Mouse (Mus musculus): ENCODE data around the gene Baat. TPM values are rescaled to one million over a fixed set of nuclear protein-coding genes. Genes with fewer than 3 reads are reported as not detected.
A peak's percentile ranks its signal among the peaks of the same experiment; 100 is the strongest.
"Not testable (repeated sequence)": the region's sequence is repeated elsewhere in the genome, so short reads cannot be mapped to it uniquely, and the experiment has no call there.

Baat gene
- polyA plus RNA-seq, 1 experiment from 2014 or later = 0.17 TPM

DNA sequence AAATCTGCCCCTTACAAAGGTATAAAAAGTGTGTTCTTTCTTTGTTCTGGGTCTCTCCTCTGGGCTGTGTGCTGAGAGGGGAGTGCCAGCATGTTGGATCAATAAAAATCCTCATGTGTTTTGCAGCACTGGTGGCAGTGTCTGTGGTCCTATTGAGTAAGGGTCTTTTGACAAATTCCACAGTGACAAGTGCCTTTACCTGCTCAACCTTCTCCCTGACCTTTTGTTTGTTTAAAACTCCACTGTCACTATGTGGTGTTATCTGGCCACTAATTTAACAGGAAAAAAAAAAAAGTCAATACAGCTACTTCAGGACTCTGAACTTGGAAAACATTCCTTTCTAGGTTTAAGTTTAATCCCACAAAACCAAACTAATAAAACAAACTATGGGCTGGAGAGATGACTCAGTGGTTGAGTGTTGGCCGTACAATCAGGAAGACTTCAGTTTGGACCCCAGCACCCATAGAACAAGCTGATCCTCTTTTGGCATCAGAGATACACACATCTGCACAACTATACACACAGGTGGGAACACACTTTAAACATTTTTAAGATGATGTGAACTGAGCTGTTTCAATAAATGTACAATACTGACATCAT, 4.0 kb upstream of the Baat start:
- not testable (repeated sequence) for DNase-seq; H3K4me1 ChIP-seq (ENCODE audit: control insufficient read depth, insufficient read depth, low read length); H3K9ac ChIP-seq (replicated peaks; ENCODE audit: low read length); H3K4me3 ChIP-seq (replicated peaks; ENCODE audit: low read depth, low read length); H3K9me3 ChIP-seq (ENCODE audit: control insufficient read depth, low read length); H3K27ac ChIP-seq (replicated peaks; ENCODE audit: low read depth, low read length); H3K27me3 ChIP-seq (ENCODE audit: control insufficient read depth, insufficient read depth, low read length); H3K4me2 ChIP-seq (ENCODE audit: low read length); ATAC-seq (ENCODE audit: low FRiP score, low TSS enrichment)
- H3K36me3 ChIP-seq (ENCODE audit: control insufficient read depth, insufficient read depth, low read length) = peaks cover 26% of the 10 kb centered on the region
- 95% methylated on average over 1 of the region's 1 CpGs for whole genome bisulfite sequencing

- no peak overlapping the region for H3K4me2 ChIP-seq (ENCODE audit: low read length)
- no peak for DNase-seq
- no peaks in the 10 kb centered on the region for H3K9me3 ChIP-seq (ENCODE audit: control insufficient read depth, low read length)
- no peak overlapping the region for H3K9ac ChIP-seq (replicated peaks; ENCODE audit: low read length)
- H3K4me1 ChIP-seq (ENCODE audit: control insufficient read depth, insufficient read depth, low read length) = no peaks in the 10 kb centered on the region
- H3K27ac ChIP-seq (replicated peaks; ENCODE audit: low read depth, low read length) = no peak overlapping the region
- H3K36me3 ChIP-seq (ENCODE audit: control insufficient read depth, insufficient read depth, low read length) = peaks cover 22% of the 10 kb centered on the region
- no peak for ATAC-seq (ENCODE audit: low FRiP score, low TSS enrichment)
- no peak overlapping the region for H3K4me3 ChIP-seq (replicated peaks; ENCODE audit: low read depth, low read length)
- WGBS = 92% methylated on average over 2 of the region's 2 CpGs
- no peaks in the 10 kb centered on the region for H3K27me3 ChIP-seq (ENCODE audit: control insufficient read depth, insufficient read depth, low read length)
Measured at GRCm38 (mm10) chr4:49509183-49509582, 2.8 kb upstream of the Baat start.

GRCm38 (mm10) chr4:49503563-49503962, 2.8 kb downstream of the Baat start:
- Histone ChIP-seq H3K27me3 (ENCODE audit: control insufficient read depth, insufficient read depth, low read length) (no peaks in the 10 kb centered on the region), H3K36me3 (ENCODE audit: control insufficient read depth, insufficient read depth, low read length) (no peaks in the 10 kb centered on the region), H3K9ac (replicated peaks; ENCODE audit: low read length) (no peak overlapping the region), H3K9me3 (ENCODE audit: control insufficient read depth, low read length) (no peaks in the 10 kb centered on the region), H3K4me3 (replicated peaks; ENCODE audit: low read depth, low read length) (no peak overlapping the region), H3K4me1 (ENCODE audit: control insufficient read depth, insufficient read depth, low read length) (no peaks in the 10 kb centered on the region), H3K4me2 (ENCODE audit: low read length) (no peak overlapping the region), H3K27ac (replicated peaks; ENCODE audit: low read depth, low read length) (no peak overlapping the region)
- ATAC-seq (ENCODE audit: low FRiP score, low TSS enrichment) (no peak), DNase-seq (no peak)
- WGBS = 100% methylated on average over 1 of the region's 1 CpGs

GRCm38 (mm10) chr4:49485934-49486650, 20.3 kb downstream of the Baat start:
- WGBS = 77% methylated on average over 3 of the region's 3 CpGs
- not testable (repeated sequence) for H3K36me3 ChIP-seq (ENCODE audit: control insufficient read depth, insufficient read depth, low read length); H3K4me1 ChIP-seq (ENCODE audit: control insufficient read depth, insufficient read depth, low read length); H3K4me2 ChIP-seq (ENCODE audit: low read length); H3K27ac ChIP-seq (replicated peaks; ENCODE audit: low read depth, low read length); H3K9me3 ChIP-seq (ENCODE audit: control insufficient read depth, low read length); ATAC-seq (ENCODE audit: low FRiP score, low TSS enrichment); DNase-seq; H3K9ac ChIP-seq (replicated peaks; ENCODE audit: low read length); H3K4me3 ChIP-seq (replicated peaks; ENCODE audit: low read depth, low read length); H3K27me3 ChIP-seq (ENCODE audit: control insufficient read depth, insufficient read depth, low read length)

DNA sequence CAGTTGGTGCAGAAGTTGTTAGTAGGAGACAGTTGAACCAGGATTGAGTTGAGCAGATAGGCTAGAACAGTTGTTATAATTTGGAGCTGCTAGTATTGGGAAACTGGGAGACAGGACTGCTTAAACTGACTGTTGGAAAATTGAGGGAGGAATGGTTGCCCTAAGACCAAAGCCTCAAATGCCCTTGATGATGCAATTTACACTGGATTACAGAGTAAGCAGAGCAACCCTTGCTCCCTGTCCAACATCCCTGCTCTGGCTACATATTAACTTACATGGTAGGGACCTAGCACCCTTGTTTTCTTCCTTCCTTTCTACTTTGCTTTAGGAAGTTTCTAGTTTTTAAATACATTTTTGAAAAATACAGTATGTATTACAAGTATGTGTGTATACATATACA, 20.9 kb downstream of the Baat start:
- Histone ChIP-seq H3K27me3 (ENCODE audit: control insufficient read depth, insufficient read depth, low read length) (no peaks in the 10 kb centered on the region), H3K4me1 (ENCODE audit: control insufficient read depth, insufficient read depth, low read length) (no peaks in the 10 kb centered on the region), H3K9ac (replicated peaks; ENCODE audit: low read length) (no peak overlapping the region), H3K27ac (replicated peaks; ENCODE audit: low read depth, low read length) (no peak overlapping the region), H3K4me3 (replicated peaks; ENCODE audit: low read depth, low read length) (no peak overlapping the region), H3K4me2 (ENCODE audit: low read length) (no peak overlapping the region), H3K9me3 (ENCODE audit: control insufficient read depth, low read length) (no peaks in the 10 kb centered on the region), H3K36me3 (ENCODE audit: control insufficient read depth, insufficient read depth, low read length) (no peaks in the 10 kb centered on the region)
- no peak for ATAC-seq (ENCODE audit: low FRiP score, low TSS enrichment)
- no peak for DNase-seq

DNA sequence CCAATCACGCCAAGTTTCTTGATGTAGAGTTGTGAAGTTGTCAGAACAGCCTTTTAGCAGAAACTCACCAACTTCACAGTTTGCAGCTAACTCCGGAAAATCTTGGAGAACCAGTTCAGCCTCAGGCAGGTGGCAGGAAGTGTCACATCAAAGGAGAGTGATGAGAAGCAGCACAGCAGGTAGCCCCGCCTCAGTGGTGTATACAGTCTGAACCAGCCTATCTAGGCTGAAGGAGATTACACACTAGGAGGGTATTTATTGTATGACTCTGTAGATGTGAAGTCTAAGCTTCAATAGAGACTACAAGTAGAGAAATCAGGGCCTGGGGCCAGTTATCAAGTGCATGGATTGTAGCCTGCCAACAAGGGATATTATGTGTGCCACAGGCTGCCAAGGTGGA, 25.5 kb downstream of the Baat start:
- Histone ChIP-seq H3K4me3 (replicated peaks; ENCODE audit: low read depth, low read length) (no peak overlapping the region), H3K4me1 (ENCODE audit: control insufficient read depth, insufficient read depth, low read length) (peaks cover 5% of the 10 kb centered on the region), H3K9ac (replicated peaks; ENCODE audit: low read length) (no peak overlapping the region), H3K4me2 (ENCODE audit: low read length) (no peak overlapping the region), H3K27me3 (ENCODE audit: control insufficient read depth, insufficient read depth, low read length) (no peaks in the 10 kb centered on the region), H3K9me3 (ENCODE audit: control insufficient read depth, low read length) (no peaks in the 10 kb centered on the region), H3K27ac (replicated peaks; ENCODE audit: low read depth, low read length) (no peak overlapping the region), H3K36me3 (ENCODE audit: control insufficient read depth, insufficient read depth, low read length) (no peaks in the 10 kb centered on the region)
- ATAC-seq (ENCODE audit: low FRiP score, low TSS enrichment) = no peak
- 61% methylated on average over 3 of the region's 3 CpGs for WGBS
- no peak for DNase-seq

DNA sequence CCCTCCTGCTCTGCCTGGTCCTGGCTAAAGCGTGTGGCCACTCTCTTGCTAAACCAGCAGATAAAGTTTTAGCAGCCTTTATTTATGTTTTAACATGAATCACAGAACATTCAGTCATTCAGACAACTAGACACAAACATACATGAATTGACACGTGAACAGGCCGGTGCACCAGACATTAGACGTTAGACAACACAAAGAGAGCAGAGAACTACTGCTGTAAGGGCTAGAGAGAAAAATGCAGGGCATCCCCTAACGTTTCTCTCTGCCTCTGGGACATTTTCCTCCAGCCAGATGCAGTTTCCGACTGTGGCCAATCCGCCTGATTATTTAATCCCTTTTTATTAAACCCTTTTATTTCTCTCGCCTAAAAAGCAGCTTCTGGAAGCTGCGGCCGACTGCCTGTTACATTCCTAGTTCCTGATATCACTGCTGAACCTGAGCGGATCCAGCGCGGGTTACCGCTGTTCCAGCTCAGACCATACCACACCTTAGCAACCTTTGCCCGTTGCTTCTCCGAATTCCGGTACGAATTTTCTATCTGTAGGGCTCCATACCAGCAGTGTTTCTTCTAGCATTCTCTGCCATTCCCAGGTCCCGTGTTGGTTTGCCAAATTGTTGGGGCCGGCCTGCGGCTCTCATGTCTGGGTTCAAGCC, 26.1 kb downstream of the Baat start:
- 26% methylated on average over 21 of the region's 21 CpGs for WGBS
- Histone ChIP-seq H3K9me3 (ENCODE audit: control insufficient read depth, low read length) (no peaks in the 10 kb centered on the region), H3K4me2 (ENCODE audit: low read length) (peak overlapping the region; percentile 33), H3K4me3 (replicated peaks; ENCODE audit: low read depth, low read length) (no peak overlapping the region), H3K4me1 (ENCODE audit: control insufficient read depth, insufficient read depth, low read length) (peaks cover 5% of the 10 kb centered on the region), H3K27me3 (ENCODE audit: control insufficient read depth, insufficient read depth, low read length) (no peaks in the 10 kb centered on the region), H3K27ac (replicated peaks; ENCODE audit: low read depth, low read length) (no peak overlapping the region), H3K9ac (replicated peaks; ENCODE audit: low read length) (no peak overlapping the region), H3K36me3 (ENCODE audit: control insufficient read depth, insufficient read depth, low read length) (no peaks in the 10 kb centered on the region)
- ATAC-seq (ENCODE audit: low FRiP score, low TSS enrichment) (no peak), DNase-seq (peak; percentile 36)

DNA sequence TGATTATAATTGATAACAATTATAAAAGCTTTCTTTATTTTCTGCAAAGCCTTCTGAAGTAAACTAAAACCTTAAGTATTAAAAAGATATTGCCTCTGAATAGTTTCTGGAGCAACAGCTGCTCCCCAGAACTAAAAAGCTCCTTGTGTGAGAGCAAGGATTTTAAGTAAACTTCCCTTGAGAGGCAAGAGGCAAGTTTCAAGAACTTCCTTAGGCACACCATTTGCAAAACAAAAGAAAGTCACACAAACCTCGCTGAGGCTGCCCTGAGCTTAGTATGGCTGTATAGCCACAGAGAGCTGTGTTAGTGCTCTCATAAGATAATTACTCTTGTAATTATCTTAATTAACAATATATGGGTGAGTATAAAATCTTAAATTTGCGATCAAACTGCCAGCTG, 27.3 kb downstream of the Baat start:
- WGBS = 13% methylated on average over 2 of the region's 2 CpGs
- not testable (repeated sequence) for H3K9ac ChIP-seq (replicated peaks; ENCODE audit: low read length); DNase-seq

More for the DNA sequence above, 27.3 kb downstream of the Baat start:
- not testable (repeated sequence) for ATAC-seq (ENCODE audit: low FRiP score, low TSS enrichment); H3K9me3 ChIP-seq (ENCODE audit: control insufficient read depth, low read length); H3K4me3 ChIP-seq (replicated peaks; ENCODE audit: low read depth, low read length); H3K4me1 ChIP-seq (ENCODE audit: control insufficient read depth, insufficient read depth, low read length); H3K36me3 ChIP-seq (ENCODE audit: control insufficient read depth, insufficient read depth, low read length); H3K27ac ChIP-seq (replicated peaks; ENCODE audit: low read depth, low read length); H3K4me2 ChIP-seq (ENCODE audit: low read length); H3K27me3 ChIP-seq (ENCODE audit: control insufficient read depth, insufficient read depth, low read length)

Data from midbrain, embryonic 14.5 days (tissue).